Mouse (Mus musculus): ENCODE data around the gene Vhl. TPM values are rescaled to one million over a fixed set of nuclear protein-coding genes. Genes with fewer than 3 reads are reported as not detected.

Vhl gene
- 41.5 and 43.3 TPM in 2 replicates for polyA plus RNA-seq (2021; fragmentation: Nextera tagmentation)
- long read RNA-seq, experiment 1, transcript Vhl-201 (3 exons, 2,792 nt), result major isoform, 105 of 117 reads
- long read RNA-seq, experiment 1, partial matches to known transcripts, result 11 of 117 reads
- long read RNA-seq, experiment 1, other reads (novel, unspliced or antisense), result 1 of 117 reads
- long read RNA-seq, experiment 2, transcript Vhl-201 (3 exons, 2,792 nt), result major isoform, 262 of 276 reads
- long read RNA-seq, experiment 2, partial matches to known transcripts, result 2 of 276 reads
- long read RNA-seq, experiment 2, other reads (novel, unspliced or antisense), result 12 of 276 reads

DNA sequence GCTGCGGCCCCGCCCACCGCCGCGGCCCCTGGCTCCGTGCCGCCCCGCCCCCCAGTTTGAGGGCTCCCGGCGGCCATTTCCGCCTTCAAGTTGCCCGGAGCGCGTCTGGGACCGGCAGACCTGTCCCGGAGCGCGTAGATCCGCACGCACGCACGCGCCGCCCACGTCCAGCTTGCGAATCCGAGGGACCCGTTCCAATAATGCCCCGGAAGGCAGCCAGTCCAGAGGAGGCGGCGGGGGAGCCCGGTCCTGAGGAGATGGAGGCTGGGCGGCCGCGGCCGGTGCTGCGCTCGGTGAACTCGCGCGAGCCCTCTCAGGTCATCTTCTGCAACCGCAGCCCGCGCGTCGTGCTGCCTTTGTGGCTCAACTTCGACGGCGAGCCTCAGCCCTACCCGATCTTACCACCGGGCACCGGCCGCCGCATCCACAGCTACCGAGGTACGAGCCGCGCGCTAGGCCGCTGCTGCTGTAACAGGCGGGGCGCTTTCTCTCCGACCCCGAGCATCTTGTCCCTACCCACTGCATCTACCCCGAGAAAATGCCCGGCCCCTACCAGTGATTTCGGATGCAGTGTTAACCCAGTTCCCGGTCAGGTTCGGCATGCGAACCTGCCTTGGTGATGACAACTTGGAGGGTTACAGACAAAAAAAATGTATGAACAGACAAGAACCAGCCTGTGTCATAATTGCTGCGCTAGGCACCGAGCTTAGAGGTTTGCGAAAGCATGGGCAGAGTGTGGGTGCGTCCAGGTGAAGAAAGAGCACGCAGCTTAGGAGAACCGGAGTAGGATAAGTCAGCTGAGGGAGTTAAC is at the start of gene Vhl:
TSS of gene Vhl (plus strand) at position 19 of the 811 bp plus-strand sequence.

GRCm38 (mm10) chr6:113600543-113601139 is 23.1 kb upstream of the Vhl start, which contains the start of gene Fancd2os:
Fancd2os (minus strand) TSS chr6:113600715.

GRCm38 (mm10) chr6:113604432-113605223 is 19.1 kb upstream of the Vhl start, which contains the start of gene Brk1:
Brk1 (plus strand) TSS chr6:113604772.

GRCm38 (mm10) chr6:113638302-113639040 is 14.7 kb downstream of the Vhl start, which contains the start of gene Irak2:
Irak2 (plus strand) TSS chr6:113638467.

Other genes starting within 250 kb of the Vhl start
- gene Tada3, start 246.1 kb upstream of the Vhl start, polyA plus RNA-seq (2021; fragmentation: Nextera tagmentation), result 17.7 and 21.4 TPM in 2 replicates
- 419 and 427 TPM in 2 replicates for gene Arpc4, start 245.8 kb upstream of the Vhl start, polyA plus RNA-seq (2021; fragmentation: Nextera tagmentation)
- gene Ttll3, start 234.7 kb upstream of the Vhl start, polyA plus RNA-seq (2021; fragmentation: Nextera tagmentation), result 3.6 and 4.0 TPM in 2 replicates
- gene Rpusd3, start 204.6 kb upstream of the Vhl start, polyA plus RNA-seq (2021; fragmentation: Nextera tagmentation), result 23.8 and 27.5 TPM in 2 replicates
- 0.20 TPM in 1 of 2 replicates, not detected in the other for gene Cidec, start 188.2 kb upstream of the Vhl start, polyA plus RNA-seq (2021; fragmentation: Nextera tagmentation)
- 85.2 and 90.9 TPM in 2 replicates for gene Jagn1, start 181.4 kb upstream of the Vhl start, polyA plus RNA-seq (2021; fragmentation: Nextera tagmentation)
- gene Il17re, start 165.5 kb upstream of the Vhl start, polyA plus RNA-seq (2021; fragmentation: Nextera tagmentation), result 0.20 and 2.7 TPM in 2 replicates
- 5.7 and 5.8 TPM in 2 replicates for gene Il17rc, start 152.5 kb upstream of the Vhl start, polyA plus RNA-seq (2021; fragmentation: Nextera tagmentation)
- 79.6 and 80.0 TPM in 2 replicates for gene Creld1, start 140.7 kb upstream of the Vhl start, polyA plus RNA-seq (2021; fragmentation: Nextera tagmentation)
- gene Prrt3, start 122.0 kb upstream of the Vhl start, polyA plus RNA-seq (2021; fragmentation: Nextera tagmentation), result 20.0 and 25.5 TPM in 2 replicates
- 95.3 and 96.8 TPM in 2 replicates for gene Emc3, start 92.3 kb upstream of the Vhl start, polyA plus RNA-seq (2021; fragmentation: Nextera tagmentation)
- gene Fancd2, start 92.3 kb upstream of the Vhl start, polyA plus RNA-seq (2021; fragmentation: Nextera tagmentation), result 1.3 and 1.9 TPM in 2 replicates
- 0.35 and 0.69 TPM in 2 replicates for gene Fancd2os, start 23.2 kb upstream of the Vhl start, polyA plus RNA-seq (2021; fragmentation: Nextera tagmentation)
- 214 and 247 TPM in 2 replicates for gene Brk1, start 19.2 kb upstream of the Vhl start, polyA plus RNA-seq (2021; fragmentation: Nextera tagmentation)
- gene Irak2, start 14.5 kb downstream of the Vhl start, polyA plus RNA-seq (2021; fragmentation: Nextera tagmentation), result 14.3 and 15.4 TPM in 2 replicates
- gene Tatdn2, start 73.1 kb downstream of the Vhl start, polyA plus RNA-seq (2021; fragmentation: Nextera tagmentation), result 0.83 TPM in 2 replicates
- not detected in 2 replicates for gene Ghrl, start 95.9 kb downstream of the Vhl start, polyA plus RNA-seq (2021; fragmentation: Nextera tagmentation)
- gene Sec13, start 116.8 kb downstream of the Vhl start, polyA plus RNA-seq (2021; fragmentation: Nextera tagmentation), result 151 and 168 TPM in 2 replicates

All from layer of hippocampus, adult 6 months (tissue).